Mouse (Mus musculus): Measurements from ENCODE around the gene Clic3.

DNA sequence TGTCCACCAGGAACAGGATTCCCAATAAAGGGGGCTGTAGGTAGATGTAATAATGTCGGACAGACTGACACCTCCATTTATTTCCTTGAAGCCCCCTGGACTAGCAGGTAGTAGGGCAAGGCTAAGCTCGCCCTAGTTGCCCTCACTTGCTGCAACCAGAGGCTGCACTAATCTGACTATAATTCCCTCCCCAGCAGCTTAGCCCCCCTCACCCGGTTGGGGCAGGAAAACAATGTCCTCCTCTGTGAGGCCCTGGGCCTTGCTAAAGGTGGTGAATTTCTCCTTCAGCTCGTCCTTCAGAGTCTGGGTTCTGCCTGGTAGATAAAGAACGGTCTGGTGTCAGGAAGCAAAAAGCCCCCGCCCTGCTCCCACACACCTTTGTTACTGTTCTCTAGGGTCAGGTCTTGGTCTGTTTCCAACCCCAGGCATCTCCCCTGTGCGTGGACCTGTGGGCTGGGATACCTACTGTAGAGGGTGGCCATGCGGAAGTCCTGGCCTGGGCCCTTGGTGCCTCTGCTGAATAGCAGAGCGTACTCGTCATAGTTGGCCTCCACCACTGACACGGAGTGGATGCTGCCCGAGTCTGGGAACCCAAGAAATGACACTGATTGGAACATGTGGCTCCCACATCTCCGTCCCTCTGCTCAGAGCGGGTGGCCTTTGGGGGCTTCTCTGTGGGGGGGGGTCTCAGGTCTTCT, 11.1 kb downstream of the Clic3 start:
- no peak for TF ChIP-seq CTCF (IDR thresholded peaks at IDR 0.05; ENCODE audit: low read depth)
- no peak for TF ChIP-seq EP300 (optimal IDR thresholded peaks at IDR 0.05)

Data from stomach, postnatal 0 days (tissue).